Mouse (Mus musculus) lung, postnatal 14 days (tissue): ENCODE measurements at regions not wholly inside any gene's neighbourhood (a gene's known extent, or its start where the extent isn't known, plus 50 kb on each side); places are given as distances from the start of the nearest gene placed in this dataset.
A peak's percentile ranks its signal among the peaks of the same experiment; 100 is the strongest.

ENCODE experiments used
- DNase-seq: peaks from one replicate; pipeline ENCODE4 v3.0.0; 2021

DNA sequence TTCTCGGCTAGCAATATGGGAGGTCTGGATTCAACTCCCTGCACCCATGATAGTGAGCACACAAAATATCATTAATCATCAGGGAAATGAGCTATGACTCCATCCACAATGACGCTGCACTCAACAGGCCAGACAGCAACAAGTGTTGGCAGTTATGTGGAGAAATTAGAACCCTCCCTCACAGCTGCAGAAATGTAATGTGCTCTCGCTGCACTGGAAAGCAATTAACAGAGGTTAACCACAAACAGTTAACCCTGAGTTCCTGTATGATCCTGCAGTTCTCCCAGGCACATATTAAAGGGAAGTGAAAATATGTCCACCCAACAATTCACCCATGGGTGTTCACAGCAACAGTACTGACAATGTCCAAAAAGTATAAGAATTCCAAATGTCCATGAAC, 54.0 kb upstream of the Jade2 start:
- DNase-seq = no peak

DNA sequence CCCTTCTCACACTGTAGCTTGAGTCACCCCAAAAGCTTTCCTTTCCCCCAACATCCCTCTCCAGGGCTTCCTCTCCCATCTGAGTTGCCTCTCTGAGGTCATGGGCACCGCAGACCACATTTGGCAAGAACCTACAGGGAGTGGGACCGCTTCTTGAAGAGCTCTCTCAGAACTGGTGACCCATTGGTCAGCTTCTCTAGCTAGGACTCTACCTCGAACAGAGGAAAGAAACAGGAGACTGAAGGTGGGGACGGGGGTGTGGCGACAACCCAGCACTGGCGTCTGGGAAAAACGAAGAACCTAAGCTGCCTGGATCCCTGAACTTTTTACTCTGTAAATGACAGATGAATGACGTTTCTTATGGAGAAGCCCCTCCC, 51.8 kb upstream of the Cdkn2aipnl start:
- DNase-seq = no peak

DNA sequence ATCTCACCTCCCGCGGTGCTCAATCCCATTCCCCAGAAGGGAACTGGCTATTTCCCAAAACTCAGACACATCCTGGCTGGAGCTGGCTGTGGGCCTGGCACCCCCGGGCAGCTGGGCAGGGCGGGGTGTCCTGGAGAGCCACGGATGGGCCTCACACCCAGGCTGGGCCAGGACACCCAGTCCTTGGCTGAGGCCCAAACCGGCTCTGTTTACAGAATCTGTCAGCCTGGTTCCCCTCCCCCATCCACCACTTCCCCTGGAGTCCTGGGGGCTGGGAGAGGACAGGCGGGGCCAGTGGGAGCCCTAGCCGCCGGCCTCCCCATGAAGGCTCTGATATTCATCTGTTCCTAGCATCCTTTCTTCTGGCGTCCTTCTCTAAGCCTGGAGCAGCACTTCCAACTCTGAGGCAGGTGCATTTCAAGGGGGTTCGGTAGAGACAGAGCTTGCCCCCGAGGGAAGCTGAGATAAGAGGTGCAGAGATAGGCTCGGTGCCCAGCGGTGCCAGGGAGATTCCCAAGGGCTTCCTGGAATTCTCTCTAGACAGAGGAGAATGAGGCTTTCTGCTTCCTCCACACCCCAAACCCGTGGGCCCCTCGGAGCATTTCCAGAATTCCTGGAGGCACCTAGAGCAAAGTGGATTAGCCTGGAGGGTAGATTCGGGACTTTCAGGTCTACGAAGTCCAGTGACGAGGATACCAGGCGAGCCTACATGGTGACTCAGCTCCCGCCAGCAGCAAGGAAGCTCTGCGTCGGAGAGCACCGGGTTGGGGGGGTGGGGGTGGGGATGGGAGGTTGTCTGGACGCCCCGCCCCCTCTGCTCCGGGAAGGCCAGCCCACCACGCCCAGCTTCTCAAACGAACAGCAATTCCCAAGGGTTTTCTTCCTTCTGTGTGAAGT, 51.2 kb upstream of the Cdkn2aipnl start:
- peak; percentile 100 for DNase-seq
